Mouse (Mus musculus) forebrain, embryonic 16.5 days (tissue): ENCODE results near the gene Clmp. TPM values are rescaled to one million over a fixed set of nuclear protein-coding genes. Genes with fewer than 3 reads are reported as not detected.

Experiments
- ATAC-seq: fragments of 200-750 bp; cut with Nextera tagmentation; 2 replicates; pipeline ENCODE4 v1.8.0; 2017; ENCODE audit warnings: mild to moderate bottlenecking, moderate library complexity
- H3K27ac ChIP-seq: fragments of 300-500 bp; sonication (generic); 2 replicates; pipeline ENCODE4 v1.5.1; 2014; ENCODE audit warnings: low read length, control low read depth
- H3K27me3 ChIP-seq: fragments of 300-500 bp; sonication (generic); replicated peaks from 2 replicates; pipeline ENCODE4 v1.6.1; 2014; ENCODE audit warnings: low read length; ENCODE audit not compliant: control insufficient read depth, insufficient read depth
- H3K36me3 ChIP-seq: fragments of 300-500 bp; sonication (generic); 2 replicates; pipeline ENCODE4 v1.6.1; 2014; ENCODE audit not compliant: control insufficient read depth, insufficient read depth
- H3K4me1 ChIP-seq: fragments of 300-500 bp; sonication (generic); replicated peaks from 2 replicates; pipeline ENCODE4 v1.6.1; 2014; ENCODE audit warnings: low read length; ENCODE audit not compliant: control insufficient read depth, insufficient read depth
- H3K4me2 ChIP-seq: fragments of 300-500 bp; sonication (generic); 2 replicates; pipeline ENCODE4 v1.6.1; 2014; ENCODE audit warnings: mild to moderate bottlenecking, low read length, control low read depth
- H3K4me3 ChIP-seq: fragments of 300-500 bp; sonication (generic); replicated peaks from 2 replicates; pipeline ENCODE4 v1.5.1; 2014; ENCODE audit warnings: mild to moderate bottlenecking, low read length, control low read depth
- H3K9ac ChIP-seq: fragments of 300-500 bp; sonication (generic); replicated peaks from 2 replicates; pipeline ENCODE4 v1.6.1; 2014; ENCODE audit warnings: low read depth, low read length, control low read depth
- H3K9me3 ChIP-seq: fragments of 300-500 bp; sonication (generic); 2 replicates; pipeline ENCODE4 v1.6.1; 2016; ENCODE audit warnings: low read length; ENCODE audit not compliant: control insufficient read depth
- WGBS: fragments of 180-500 bp; shearing (Covaris S2); extraction: QIAGEN DNeasy Blood & Tissue Kit; methylation state at CpG from one replicate; pipeline ENCODE4 v1.1.7; 2014; 5-methylcytosine and 5-hydroxymethylcytosine counted together
- polyA plus RNA-seq: library from polyadenylated mRNA; unstranded; fragments of >200 nt; fragmentation: Nextera tagmentation; extraction: Ambion mirVana; gene quantifications from 2 replicates; pipeline ENCODE4 v1.2.1, GENCODE M21; 2015

Clmp gene
- polyA plus RNA-seq, 1 experiment from 2014 or later: 64.7 TPM

GRCm38 (mm10) chr9:40704364-40705276, 18.9 kb downstream of the Clmp start:
- H3K9ac ChIP-seq: no peak overlapping the region
- H3K27me3 ChIP-seq: no peaks in the 10 kb centered on the region
- 61% methylated on average over 10 of the region's 10 CpGs for WGBS
- H3K9me3 ChIP-seq: no peaks in the 10 kb centered on the region
- ATAC-seq: no peak
- no peak overlapping the region for H3K4me2 ChIP-seq
- H3K27ac ChIP-seq: no peak overlapping the region
- peaks cover 19% of the 10 kb centered on the region for H3K4me1 ChIP-seq
- no peak overlapping the region for H3K4me3 ChIP-seq
- no peaks in the 10 kb centered on the region for H3K36me3 ChIP-seq

GRCm38 (mm10) chr9:40708448-40709140, 22.8 kb downstream of the Clmp start:
- ATAC-seq: peak; percentile 56
- 25% methylated on average over 12 of the region's 12 CpGs for WGBS
- Histone ChIP-seq H3K9ac (no peak overlapping the region), H3K36me3 (no peaks in the 10 kb centered on the region), H3K4me3 (no peak overlapping the region), H3K9me3 (no peaks in the 10 kb centered on the region), H3K4me2 (no peak overlapping the region; the same call in 1 of the 2 replicates), H3K27ac (peak overlapping the region; percentile 16; the same call in 1 of the 2 replicates), H3K4me1 (peaks cover 25% of the 10 kb centered on the region), H3K27me3 (no peaks in the 10 kb centered on the region)

DNA sequence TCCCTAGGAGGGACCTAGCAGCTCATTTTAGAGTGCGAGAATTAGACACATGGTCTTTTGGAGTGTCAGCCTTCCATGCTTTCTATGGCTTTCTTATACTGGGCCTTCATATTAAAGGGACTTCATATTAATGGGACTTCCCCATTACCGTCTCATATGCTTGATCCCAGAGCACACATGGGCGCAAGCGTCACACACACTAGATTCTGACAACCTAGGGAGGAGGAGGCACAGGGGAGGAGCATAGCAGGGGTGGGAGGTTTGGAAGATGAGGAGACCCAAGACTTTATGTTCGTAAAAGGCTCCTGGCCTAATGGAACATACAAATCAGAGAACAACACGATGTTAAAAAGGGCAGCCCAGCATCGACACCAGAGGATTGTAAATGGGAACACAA, 23.4 kb downstream of the Clmp start:
- H3K4me2 ChIP-seq: no peak overlapping the region
- 74% methylated on average over 7 of the region's 7 CpGs for WGBS
- ATAC-seq: peak; percentile 18; the same call in 1 of the 2 replicates
- peaks cover 25% of the 10 kb centered on the region for H3K4me1 ChIP-seq
- H3K9ac ChIP-seq: no peak overlapping the region
- H3K36me3 ChIP-seq: no peaks in the 10 kb centered on the region
- no peaks in the 10 kb centered on the region for H3K27me3 ChIP-seq
- no peaks in the 10 kb centered on the region for H3K9me3 ChIP-seq
- no peak overlapping the region for H3K4me3 ChIP-seq
- peak overlapping the region; percentile 12 for H3K27ac ChIP-seq

DNA sequence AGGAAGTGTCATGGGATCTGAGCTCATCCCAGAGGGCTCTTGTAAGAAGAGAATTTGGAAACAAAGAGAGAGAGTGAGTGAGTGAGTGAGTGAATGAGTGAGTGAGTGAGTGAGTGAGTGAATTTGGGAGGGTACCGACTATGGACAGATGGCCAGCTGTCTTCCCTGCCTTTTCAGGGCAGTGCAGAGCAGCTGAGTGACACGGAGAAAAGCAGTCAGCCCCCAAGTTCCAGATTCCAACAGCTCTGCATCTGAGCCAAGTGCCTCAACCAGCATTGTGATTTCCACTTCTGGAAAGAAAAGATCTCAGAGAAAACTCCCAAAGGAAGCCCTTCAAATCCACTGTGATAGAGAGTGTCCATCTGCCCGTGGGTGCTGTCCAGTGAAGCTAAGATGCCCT, 23.8 kb downstream of the Clmp start:
- H3K9me3 ChIP-seq: no peaks in the 10 kb centered on the region
- 0 out of 2 replicates have a peak overlapping the region, but pooled peaks have one; percentile 12 for H3K27ac ChIP-seq
- no peaks in the 10 kb centered on the region for H3K36me3 ChIP-seq
- WGBS: 52% methylated on average over 3 of the region's 3 CpGs
- no peak overlapping the region for H3K4me2 ChIP-seq
- no peak overlapping the region for H3K4me3 ChIP-seq
- peaks cover 21% of the 10 kb centered on the region for H3K4me1 ChIP-seq
- H3K27me3 ChIP-seq: no peaks in the 10 kb centered on the region
- peak; percentile 13; the same call in 1 of the 2 replicates for ATAC-seq
- H3K9ac ChIP-seq: no peak overlapping the region

GRCm38 (mm10) chr9:40709991-40710390, 24.2 kb downstream of the Clmp start:
- H3K9me3 ChIP-seq: no peaks in the 10 kb centered on the region
- no peak overlapping the region for H3K4me2 ChIP-seq
- no peak overlapping the region for H3K4me3 ChIP-seq
- ATAC-seq: no peak
- no peaks in the 10 kb centered on the region for H3K36me3 ChIP-seq
- H3K4me1 ChIP-seq: peaks cover 20% of the 10 kb centered on the region
- 44% methylated on average over 3 of the region's 3 CpGs for WGBS
- no peak overlapping the region for H3K27ac ChIP-seq
- no peak overlapping the region for H3K9ac ChIP-seq
- H3K27me3 ChIP-seq: no peaks in the 10 kb centered on the region

- H3K4me2 ChIP-seq: no peak overlapping the region
- H3K27ac ChIP-seq: no peak overlapping the region
- no peaks in the 10 kb centered on the region for H3K27me3 ChIP-seq
- ATAC-seq: no peak
- H3K4me3 ChIP-seq: no peak overlapping the region
- no peak overlapping the region for H3K9ac ChIP-seq
- WGBS: 76% methylated on average over 4 of the region's 4 CpGs
- H3K4me1 ChIP-seq: peaks cover 20% of the 10 kb centered on the region
- no peaks in the 10 kb centered on the region; the same call in 1 of the 2 replicates for H3K36me3 ChIP-seq
- H3K9me3 ChIP-seq: no peaks in the 10 kb centered on the region
Observed at GRCm38 (mm10) chr9:40711654-40712053, 25.9 kb downstream of the Clmp start.

- no peaks in the 10 kb centered on the region for H3K9me3 ChIP-seq
- H3K4me1 ChIP-seq: no peaks in the 10 kb centered on the region
- WGBS: 79% methylated on average over 18 of the region's 18 CpGs
- H3K4me2 ChIP-seq: no peak overlapping the region
- no peaks in the 10 kb centered on the region; the same call in 1 of the 2 replicates for H3K36me3 ChIP-seq
- H3K4me3 ChIP-seq: no peak overlapping the region
- no peaks in the 10 kb centered on the region for H3K27me3 ChIP-seq
- no peak for ATAC-seq
- no peak overlapping the region for H3K9ac ChIP-seq
- no peak overlapping the region for H3K27ac ChIP-seq
Observed at GRCm38 (mm10) chr9:40717182-40717874, 31.6 kb downstream of the Clmp start.

GRCm38 (mm10) chr9:40717875-40718185, 32.1 kb downstream of the Clmp start:
- no peak overlapping the region for H3K9ac ChIP-seq
- no peak for ATAC-seq
- H3K4me2 ChIP-seq: no peak overlapping the region
- no peaks in the 10 kb centered on the region for H3K27me3 ChIP-seq
- H3K36me3 ChIP-seq: no peaks in the 10 kb centered on the region; the same call in 1 of the 2 replicates
- WGBS: 45% methylated on average over 7 of the region's 7 CpGs
- H3K27ac ChIP-seq: no peak overlapping the region
- H3K4me1 ChIP-seq: peaks cover under 1% of the 10 kb centered on the region; the same call in 1 of the 2 replicates
- no peak overlapping the region for H3K4me3 ChIP-seq
- no peaks in the 10 kb centered on the region for H3K9me3 ChIP-seq

GRCm38 (mm10) chr9:40720881-40721280, 35.1 kb downstream of the Clmp start:
- no peak overlapping the region for H3K27ac ChIP-seq
- peak; percentile 54 for ATAC-seq
- no peak overlapping the region for H3K9ac ChIP-seq
- H3K4me3 ChIP-seq: no peak overlapping the region
- H3K9me3 ChIP-seq: no peaks in the 10 kb centered on the region
- 31% methylated on average over 7 of the region's 7 CpGs for WGBS
- H3K4me2 ChIP-seq: no peak overlapping the region
- H3K36me3 ChIP-seq: no peaks in the 10 kb centered on the region; the same call in 1 of the 2 replicates
- peaks cover 8% of the 10 kb centered on the region for H3K4me1 ChIP-seq
- no peaks in the 10 kb centered on the region for H3K27me3 ChIP-seq
